Mouse (Mus musculus) thymus, adult 2 months (tissue): ENCODE data around the gene Ctps2. TPM values are rescaled to one million over a fixed set of nuclear protein-coding genes. Genes with fewer than 3 reads are reported as not detected.

ENCODE experiments used
- DNase-seq: peaks from one replicate; pipeline ENCODE4 v3.0.0; 2021
- H3K27ac ChIP-seq: fragments of 200-500 bp; 2 replicates; pipeline ENCODE4 v1.5.1; 2012; ENCODE audit warnings: low read length, control low read depth; ENCODE audit not compliant: control insufficient read depth, insufficient read depth
- H3K27me3 ChIP-seq: fragments of 200-500 bp; 2 replicates; pipeline ENCODE4 v1.6.1; 2012; ENCODE audit warnings: mild to moderate bottlenecking, low read length, moderate library complexity, mixed read lengths; ENCODE audit not compliant: control insufficient read depth, insufficient read depth
- H3K36me3 ChIP-seq: fragments of 200-500 bp; 2 replicates; pipeline ENCODE4 v1.6.1; 2012; ENCODE audit warnings: mild to moderate bottlenecking, low read length, moderate library complexity; ENCODE audit not compliant: control insufficient read depth, insufficient read depth
- H3K4me1 ChIP-seq: fragments of 200-500 bp; replicated peaks from 2 replicates; pipeline ENCODE4 v1.6.1; 2012; ENCODE audit warnings: low read length; ENCODE audit not compliant: control insufficient read depth, insufficient read depth
- H3K4me3 ChIP-seq: fragments of 200-500 bp; 2 replicates; pipeline ENCODE4 v1.5.1; 2012; ENCODE audit warnings: mild to moderate bottlenecking, low read length, control low read depth, moderate library complexity; ENCODE audit not compliant: control insufficient read depth, insufficient read depth
- CTCF ChIP-seq: fragments of 200-500 bp; IDR thresholded peaks from 2 replicates; pipeline ENCODE4 v1.5.1; 2012; ENCODE audit warnings: mild to moderate bottlenecking, control low read depth, low read length, moderate library complexity, borderline replicate concordance; ENCODE audit not compliant: control insufficient read depth, poor library complexity, insufficient read depth; ENCODE audit errors: extremely low read depth
- POLR2A ChIP-seq: fragments of 200-500 bp; IDR thresholded peaks from 2 replicates; pipeline ENCODE4 v1.6.1; 2012; ENCODE audit warnings: mild to moderate bottlenecking, low read length, control low read depth, moderate library complexity; ENCODE audit not compliant: control insufficient read depth, poor library complexity, insufficient read depth; ENCODE audit errors: extremely low read depth
- WGBS: fragments of 180-500 bp; shearing (Covaris S2); methylation state at CpG from one replicate; pipeline ENCODE4 v1.1.7; 2018; 5-methylcytosine and 5-hydroxymethylcytosine counted together
- polyA plus RNA-seq: library from polyadenylated mRNA; depleted of rRNA; stranded (reverse); fragments of >200 nt; gene quantifications from 2 replicates; pipeline ENCODE4 v1.2.3, GENCODE M21; 2012

Ctps2 gene
- polyA plus RNA-seq, 1 experiment, result 17.0 TPM

DNA sequence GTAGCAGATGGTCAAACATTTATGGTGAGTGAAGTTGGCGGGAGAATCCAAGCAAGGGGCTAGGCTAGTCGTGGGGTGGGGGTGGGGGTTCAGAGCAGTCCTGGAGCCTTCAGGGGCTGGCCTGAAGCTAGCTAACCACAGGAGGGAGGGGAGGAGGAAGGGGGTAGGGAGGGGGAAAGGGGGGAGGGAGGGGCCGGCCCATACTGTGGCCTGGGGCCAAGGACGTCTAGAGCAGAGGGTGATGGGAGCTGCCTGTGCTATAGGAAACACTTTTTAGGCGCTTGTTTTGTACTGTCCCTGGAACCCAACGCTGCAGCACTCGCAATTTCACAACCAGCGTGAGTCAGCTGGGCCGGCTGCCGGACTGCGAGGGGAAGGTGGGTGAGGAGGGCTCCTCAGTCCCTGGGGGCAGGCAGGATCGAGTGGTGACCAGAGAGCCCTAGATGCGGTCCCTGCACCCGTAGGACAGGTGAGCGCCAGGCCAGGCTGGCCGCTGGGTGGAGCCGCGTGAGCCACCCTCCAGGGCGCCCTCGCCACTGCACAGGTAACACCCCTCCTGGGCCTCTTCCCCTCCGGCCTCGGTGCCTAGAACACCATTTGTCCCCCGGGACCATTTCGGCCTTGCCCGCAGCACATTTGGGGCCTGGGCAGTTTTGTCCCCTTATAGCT is 467 bp downstream of the Ctps2 start:
- TF ChIP-seq CTCF (no peak), POLR2A (no peak)
- WGBS, result under 1% methylated on average over 25 of the region's 25 CpGs
- H3K36me3 ChIP-seq, result no peaks in the 10 kb centered on the region
- H3K27ac ChIP-seq, result peak overlapping the region; percentile 89
- peak; percentile 33 for DNase-seq
- H3K27me3 ChIP-seq, result no peaks in the 10 kb centered on the region
- peak overlapping the region; percentile 91 for H3K4me3 ChIP-seq
- peaks cover 2% of the 10 kb centered on the region for H3K4me1 ChIP-seq

DNA sequence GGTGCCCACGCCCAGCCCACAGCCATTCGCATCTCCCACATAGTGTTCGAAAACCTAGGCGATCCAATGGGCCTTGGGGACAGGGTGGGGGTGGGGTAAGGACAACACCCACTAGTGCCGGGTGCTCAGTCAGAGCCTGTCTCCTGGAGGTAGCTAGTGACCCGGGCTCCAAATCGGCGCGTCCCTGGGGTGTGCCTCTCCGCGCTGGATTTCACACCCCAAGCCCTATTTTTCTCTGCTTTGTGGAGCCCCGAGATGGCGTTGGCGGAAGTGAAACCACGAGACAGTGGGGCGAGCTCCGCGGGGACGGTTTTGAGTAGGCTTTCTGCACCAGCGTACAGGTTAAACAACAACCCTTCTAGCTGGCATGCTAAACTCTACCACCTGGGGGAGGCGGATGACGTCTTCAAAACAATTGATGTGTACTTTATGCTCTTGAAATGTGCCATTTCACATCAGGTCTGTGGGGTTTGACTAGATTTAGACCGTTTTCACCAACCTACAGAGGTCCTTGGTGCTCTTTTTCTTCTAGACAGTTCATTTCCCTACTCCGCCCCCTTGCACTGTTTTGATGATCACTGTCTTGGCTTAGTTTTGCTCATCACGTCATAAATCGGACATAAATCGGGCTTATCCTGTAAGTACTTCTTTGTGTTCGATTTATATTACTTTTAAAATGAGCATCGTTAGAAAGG is 1.1 kb downstream of the Ctps2 start:
- Histone ChIP-seq H3K4me3 (peak overlapping the region; percentile 91), H3K27me3 (no peaks in the 10 kb centered on the region), H3K27ac (peak overlapping the region; percentile 89), H3K36me3 (no peaks in the 10 kb centered on the region), H3K4me1 (peaks cover 2% of the 10 kb centered on the region)
- 1% methylated on average over 29 of the region's 29 CpGs for WGBS
- DNase-seq, result peak; percentile 72
- TF ChIP-seq CTCF, result no peak
- no peak for TF ChIP-seq POLR2A

DNA sequence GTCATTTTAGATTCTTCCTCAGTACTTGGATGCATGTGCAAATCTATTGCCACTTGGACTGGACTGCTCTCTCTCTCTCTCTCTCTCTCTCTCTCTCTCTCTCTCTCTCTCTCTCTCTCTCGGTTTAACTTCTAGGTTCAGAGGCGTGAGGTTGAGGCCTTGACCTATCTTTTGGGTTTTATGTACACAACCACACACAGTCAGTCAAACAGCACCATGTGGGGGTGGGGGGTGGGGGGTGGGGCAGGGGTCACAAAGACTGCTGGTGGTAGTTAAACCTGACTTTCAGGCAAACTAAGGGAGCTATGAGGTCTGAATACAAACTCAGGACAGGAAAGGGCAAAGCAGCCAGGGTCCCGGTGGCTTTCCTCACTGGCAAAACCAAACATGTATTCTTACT is 6.5 kb downstream of the Ctps2 start:
- WGBS, result 97% methylated on average over 3 of the region's 3 CpGs
- Histone ChIP-seq H3K27ac (no peak overlapping the region), H3K36me3 (peaks cover 16% of the 10 kb centered on the region)

DNA sequence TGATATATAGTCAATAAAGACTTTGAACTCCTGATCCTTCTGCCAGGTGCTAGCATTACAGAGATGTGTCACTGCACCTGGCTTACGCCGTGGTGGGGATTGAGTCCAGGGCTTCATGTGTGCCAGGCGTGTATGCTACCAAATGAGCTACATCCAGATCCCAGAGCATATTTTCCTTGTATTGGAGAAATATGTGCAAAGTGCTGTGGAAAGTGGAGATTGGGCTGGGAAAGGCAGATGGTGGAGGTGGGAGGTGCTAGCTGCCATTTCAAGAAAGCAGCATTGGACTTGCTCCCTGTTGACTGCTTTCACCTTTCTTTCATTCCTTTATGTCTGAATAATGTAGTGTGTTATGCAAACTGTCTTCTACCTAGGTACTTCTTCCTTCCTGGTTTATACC is 12.6 kb downstream of the Ctps2 start:
- peaks cover 20% of the 10 kb centered on the region for H3K36me3 ChIP-seq
- H3K27me3 ChIP-seq, result no peaks in the 10 kb centered on the region
- TF ChIP-seq POLR2A, result no peak
- TF ChIP-seq CTCF, result no peak
- no peak overlapping the region for H3K4me3 ChIP-seq
- 97% methylated on average over 3 of the region's 3 CpGs for WGBS
- DNase-seq, result no peak
- no peak overlapping the region for H3K27ac ChIP-seq
- no peaks in the 10 kb centered on the region for H3K4me1 ChIP-seq

More for the DNA sequence above, 6.5 kb downstream of the Ctps2 start:
- TF ChIP-seq POLR2A, result no peak
- TF ChIP-seq CTCF, result no peak
- DNase-seq, result no peak
- no peak overlapping the region for H3K4me3 ChIP-seq
- no peaks in the 10 kb centered on the region for H3K4me1 ChIP-seq
- no peaks in the 10 kb centered on the region for H3K27me3 ChIP-seq

DNA sequence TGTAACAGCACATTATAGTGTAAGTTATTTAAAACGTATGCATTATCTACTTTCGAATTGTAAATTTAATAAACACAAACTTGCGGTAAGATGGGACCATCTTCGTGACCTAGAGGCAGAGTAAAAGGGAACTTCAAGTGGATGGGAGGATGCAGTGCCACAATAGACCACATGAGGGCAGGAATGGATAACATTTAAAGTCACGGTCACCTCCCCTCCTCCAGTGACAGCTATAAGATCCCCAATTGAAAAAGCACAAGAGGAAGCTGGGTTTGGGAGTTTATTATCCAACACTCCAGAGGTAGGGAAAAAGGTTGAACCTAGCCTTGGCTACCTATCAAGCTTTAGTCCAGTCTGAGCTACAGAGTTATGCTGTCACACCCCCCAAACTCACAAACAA is 14.7 kb downstream of the Ctps2 start:
- WGBS, result 23% methylated on average over 5 of the region's 5 CpGs
- peak; percentile 56 for DNase-seq
- no peak for TF ChIP-seq CTCF
- no peak for TF ChIP-seq POLR2A

DNA sequence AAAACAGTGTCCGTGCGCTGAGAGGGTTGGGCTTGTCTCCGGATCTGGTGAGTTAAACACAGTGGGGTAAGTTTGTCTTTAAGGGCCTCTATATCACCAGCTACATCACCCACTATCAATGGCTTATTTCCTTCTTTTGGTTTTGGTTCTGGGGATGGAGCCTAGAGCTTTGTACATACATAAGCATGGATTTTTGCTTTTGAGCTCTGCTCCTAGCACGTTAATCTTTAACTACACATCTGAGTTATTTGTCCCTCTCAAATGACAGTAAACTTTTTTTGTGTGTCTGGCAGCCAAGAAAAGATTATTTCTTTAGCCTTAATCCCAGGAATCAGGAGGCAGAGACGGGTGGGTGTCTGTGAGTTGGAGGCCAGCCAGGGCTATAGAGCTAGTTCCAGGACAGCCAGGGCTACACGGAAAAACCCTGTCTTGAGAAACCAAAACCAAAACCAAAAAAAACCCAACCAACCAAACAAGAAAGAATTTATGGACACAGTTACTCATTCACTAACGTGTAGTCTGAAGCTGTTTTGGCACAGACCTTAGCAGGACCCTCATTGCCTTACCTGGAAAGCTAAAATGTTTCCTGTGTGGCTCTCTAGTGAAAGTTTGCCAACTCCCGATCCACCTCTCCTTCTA is 20.6 kb downstream of the Ctps2 start:
- no peak for DNase-seq
- peaks cover 4% of the 10 kb centered on the region; the same call in 1 of the 2 replicates for H3K36me3 ChIP-seq
- H3K4me1 ChIP-seq, result no peaks in the 10 kb centered on the region
- no peak overlapping the region for H3K4me3 ChIP-seq
- no peaks in the 10 kb centered on the region for H3K27me3 ChIP-seq
- no peak overlapping the region for H3K27ac ChIP-seq
- WGBS, result 93% methylated on average over 8 of the region's 8 CpGs
- TF ChIP-seq POLR2A, result no peak

More for the DNA sequence above, 14.7 kb downstream of the Ctps2 start:
- Histone ChIP-seq H3K4me3 (no peak overlapping the region), H3K27me3 (no peaks in the 10 kb centered on the region), H3K4me1 (no peaks in the 10 kb centered on the region), H3K27ac (no peak overlapping the region), H3K36me3 (peaks cover 9% of the 10 kb centered on the region)
